Comparison of ENCODE assay signal across 14 mouse cellular contexts in the genomic region with DNA sequence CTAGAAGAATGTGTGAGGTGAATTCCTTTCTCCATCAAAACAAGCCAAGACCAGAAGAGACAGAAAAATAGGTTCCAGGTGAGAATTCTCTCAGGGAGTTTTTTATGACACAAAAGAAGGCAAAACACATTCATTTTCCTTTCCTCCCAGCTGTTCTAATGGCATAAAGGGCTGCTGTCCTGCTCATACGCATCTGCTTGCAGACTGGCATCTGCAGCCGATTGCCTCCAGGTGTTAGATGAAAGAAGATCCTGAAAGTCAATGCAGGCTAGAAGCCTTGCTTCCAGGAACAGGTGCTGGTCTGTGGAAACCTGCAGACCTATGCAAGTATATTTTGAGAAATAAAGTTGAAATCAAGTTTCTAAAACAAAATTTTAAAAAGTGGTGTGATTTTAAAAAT.
"Had no signal": no experiment of that assay in that cellular context is flagged by ENCODE, and none has a peak within 500 bp of the region (broad histone marks: within the 10 kb centered on the region; RNA-seq: fewer than 3 reads in every experiment).

No protein-coding gene starts in this region.

- H3K27ac ChIP-seq: layer of hippocampus, adult 2 months; limb, embryonic 15.5 days; liver, embryonic 12.5 days; lung, embryonic 15.5 days; macrophage; midbrain, embryonic 13.5 days had no signal

- H3K4me2 ChIP-seq: limb, embryonic 15.5 days; liver, embryonic 12.5 days; lung, embryonic 15.5 days; midbrain, embryonic 13.5 days had no signal

- H3K4me3 ChIP-seq: layer of hippocampus, adult 2 months; limb, embryonic 15.5 days; liver, embryonic 12.5 days; lung, embryonic 15.5 days; megakaryocyte, embryonic 14.5 days; midbrain, embryonic 13.5 days had no signal

- H3K27me3 ChIP-seq: limb, embryonic 15.5 days; liver, embryonic 12.5 days; lung, embryonic 15.5 days; megakaryocyte, embryonic 14.5 days; midbrain, embryonic 13.5 days had no signal

- H3K9ac ChIP-seq: limb, embryonic 15.5 days; liver, embryonic 12.5 days; lung, embryonic 15.5 days; midbrain, embryonic 13.5 days had no signal

- H3K9me3 ChIP-seq: limb, embryonic 15.5 days; liver, embryonic 12.5 days; lung, embryonic 15.5 days; midbrain, embryonic 13.5 days had no signal

- H3K4me1 ChIP-seq: limb, embryonic 15.5 days; liver, embryonic 12.5 days; lung, embryonic 15.5 days; megakaryocyte, embryonic 14.5 days; midbrain, embryonic 13.5 days had no signal

- ATAC-seq: liver, embryonic 12.5 days; midbrain, embryonic 13.5 days had no signal

- DNase-seq: kidney, postnatal 10 days; kidney, postnatal 4 days; left cerebral cortex, postnatal 4 days; lung, postnatal 14 days; right cerebral cortex, adult 18-20 months; right cerebral cortex, postnatal 25 days; thymus, postnatal 36 days had no signal

- H3K36me3 ChIP-seq: limb, embryonic 15.5 days; liver, embryonic 12.5 days; lung, embryonic 15.5 days; midbrain, embryonic 13.5 days had no signal
